Mouse (Mus musculus) 416B (cell line): ENCODE data around the gene Clec16a.

Experiments
- DNase-seq: peaks from one replicate; pipeline ENCODE4 v3.0.0; 2011; ENCODE audit warnings: low read depth

Gene Clec16a

DNA sequence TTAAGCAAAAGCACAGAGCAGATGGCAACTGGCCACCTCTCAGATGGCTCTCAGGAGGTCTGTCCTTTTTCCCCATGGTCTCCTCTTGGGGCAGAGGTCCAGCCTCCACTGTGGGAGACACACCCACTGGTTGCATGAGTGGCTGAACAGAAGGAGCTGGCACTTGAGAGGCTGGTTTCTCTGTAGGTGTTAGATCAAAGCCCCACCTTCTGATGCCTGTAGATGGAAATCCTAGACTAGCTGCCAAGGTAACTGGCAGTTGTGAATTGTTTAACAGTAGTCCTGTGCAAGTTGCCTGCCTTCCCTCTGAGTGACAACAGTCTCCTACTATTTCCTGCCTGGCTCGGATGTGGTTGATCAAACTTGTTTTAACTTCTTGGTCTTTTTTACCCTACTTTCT, 40.0 kb downstream of the Clec16a start:
- peak; percentile 91 for DNase-seq

DNA sequence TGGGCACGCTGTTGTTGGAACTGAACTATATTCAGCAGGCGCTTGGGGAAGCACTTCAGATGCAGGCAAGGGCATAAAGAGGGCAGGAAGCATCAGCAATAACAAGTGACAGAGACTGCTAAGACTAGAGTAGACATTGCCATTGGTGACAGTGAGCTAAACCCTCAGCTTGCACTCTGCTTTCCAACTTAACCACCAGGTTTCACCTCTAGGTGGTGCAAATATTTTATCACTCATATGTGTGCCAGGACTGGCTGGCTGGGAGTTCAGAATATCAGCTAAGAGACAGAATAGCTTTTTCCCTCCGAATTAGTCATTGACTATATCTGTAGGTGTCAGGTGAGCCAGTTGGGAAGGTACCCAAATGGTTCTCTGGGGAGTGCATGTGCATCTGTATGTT, 41.4 kb downstream of the Clec16a start:
- peak; percentile 52 for DNase-seq

DNA sequence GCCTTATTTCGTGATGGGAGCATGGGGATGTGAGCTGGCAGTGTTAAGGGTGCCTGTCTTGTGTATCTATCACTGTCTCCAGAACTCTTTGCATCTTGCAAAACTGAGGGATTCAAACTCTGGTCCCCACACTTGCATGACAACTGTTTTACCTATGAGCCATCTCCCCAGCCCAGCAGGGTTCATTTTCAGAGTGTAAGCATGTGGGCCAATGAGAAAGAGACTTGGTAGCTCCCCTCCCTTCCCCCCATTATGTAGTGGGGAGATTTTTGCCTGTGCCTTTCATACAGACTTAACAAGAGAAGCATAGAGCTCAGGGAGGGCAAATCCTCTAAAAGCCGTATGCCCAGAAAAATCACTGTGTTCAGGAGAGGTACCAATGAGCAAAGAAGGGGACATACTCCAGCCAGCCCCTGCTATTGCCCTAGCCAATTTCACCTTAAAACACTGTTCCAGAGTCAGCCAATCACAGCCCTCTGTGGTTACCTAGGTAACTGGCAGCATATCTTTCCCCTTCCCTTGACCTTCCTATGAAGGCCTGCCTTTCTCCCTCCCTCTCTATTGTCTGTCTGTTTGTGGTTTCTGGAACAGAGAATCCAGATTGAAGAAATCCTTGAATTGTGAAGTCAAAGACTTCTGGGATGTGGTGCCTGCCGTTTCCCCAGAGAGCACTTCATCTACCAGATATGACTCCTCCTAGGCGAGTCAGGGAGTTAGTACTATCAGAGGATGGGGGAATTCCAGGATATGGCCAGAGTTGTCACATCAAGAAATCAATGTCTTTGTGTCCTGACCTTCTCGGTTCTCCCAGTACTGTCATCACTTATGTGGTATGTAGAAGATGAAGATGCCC, 55.0 kb downstream of the Clec16a start:
- no peak for DNase-seq

DNA sequence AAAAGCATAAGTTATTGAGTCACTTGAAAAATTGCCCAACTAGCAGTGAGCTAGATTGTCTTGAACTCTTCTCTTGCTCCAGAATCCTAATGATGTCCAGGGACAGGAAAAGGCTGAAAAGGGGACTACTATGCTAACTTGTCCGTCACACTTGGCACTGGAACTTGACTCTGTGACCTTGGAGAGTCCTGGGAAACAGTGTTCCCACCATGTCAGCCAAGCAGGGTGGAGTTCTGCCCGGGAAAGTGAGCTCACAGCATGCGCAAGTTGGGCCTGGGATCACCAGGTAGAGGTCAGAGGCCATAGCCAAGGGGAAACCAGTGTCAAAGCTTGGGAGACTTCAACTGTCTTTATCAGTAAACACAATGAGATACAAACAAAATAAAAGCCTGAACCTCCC, 62.7 kb downstream of the Clec16a start:
- no peak for DNase-seq

DNA sequence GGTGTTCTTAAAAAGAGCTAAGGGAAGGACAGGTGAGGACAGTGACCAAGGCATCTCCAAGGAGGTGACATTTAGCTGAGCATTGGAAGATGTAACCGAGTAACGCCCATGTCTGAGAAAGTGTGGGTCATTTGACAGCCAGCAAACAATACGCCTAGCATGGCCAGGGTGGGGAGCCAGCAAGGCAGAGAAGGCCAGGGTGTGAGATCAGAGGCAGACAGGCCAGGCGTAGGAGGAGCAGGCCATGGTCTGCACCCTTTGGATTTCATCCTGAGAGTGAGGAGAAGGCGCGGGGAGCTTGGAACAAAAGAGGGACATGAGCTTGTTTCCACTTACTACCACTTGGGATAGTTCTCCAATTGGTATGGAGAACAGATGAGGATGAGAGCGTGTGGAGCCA, 64.8 kb downstream of the Clec16a start:
- no peak for DNase-seq

DNA sequence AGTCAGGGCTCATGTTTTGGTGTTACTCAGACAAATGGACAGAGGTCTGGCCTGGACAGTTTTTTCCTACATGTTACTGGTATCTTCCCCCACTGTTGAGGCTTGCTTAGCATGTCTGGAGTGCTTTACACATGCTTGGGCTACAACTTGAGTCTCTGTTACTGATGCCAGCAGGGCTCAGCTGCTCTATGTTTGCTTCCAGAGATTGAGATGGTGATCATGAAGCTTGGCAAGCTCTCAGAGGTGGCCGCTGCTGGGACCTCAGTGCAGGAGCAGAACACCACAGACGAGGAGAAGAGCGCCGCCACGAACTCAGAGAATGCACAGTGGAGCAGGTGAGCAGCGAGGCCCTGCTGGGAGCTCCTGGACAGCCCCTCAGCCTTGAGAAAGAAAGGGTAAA, 65.7 kb downstream of the Clec16a start:
- DNase-seq = no peak

DNA sequence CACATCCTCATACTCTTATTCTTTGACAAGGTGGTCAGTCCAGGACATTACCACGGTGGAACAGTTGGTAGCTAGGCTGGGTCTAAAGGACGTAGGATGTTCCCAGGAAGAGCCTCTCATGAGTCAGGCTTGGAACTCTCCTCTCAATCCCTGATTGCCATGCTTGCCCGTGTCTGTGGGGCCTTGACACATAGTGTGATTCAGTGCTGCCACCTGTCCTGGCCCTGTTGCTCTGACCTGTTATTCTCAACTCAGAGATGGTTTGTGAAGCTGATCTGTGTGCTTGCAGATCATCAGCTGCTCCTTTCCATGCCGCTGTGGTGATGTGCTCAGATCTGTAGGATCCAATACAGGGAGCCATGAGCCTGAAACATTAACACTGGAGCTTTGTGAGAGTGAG, 66.2 kb downstream of the Clec16a start:
- no peak for DNase-seq

DNA sequence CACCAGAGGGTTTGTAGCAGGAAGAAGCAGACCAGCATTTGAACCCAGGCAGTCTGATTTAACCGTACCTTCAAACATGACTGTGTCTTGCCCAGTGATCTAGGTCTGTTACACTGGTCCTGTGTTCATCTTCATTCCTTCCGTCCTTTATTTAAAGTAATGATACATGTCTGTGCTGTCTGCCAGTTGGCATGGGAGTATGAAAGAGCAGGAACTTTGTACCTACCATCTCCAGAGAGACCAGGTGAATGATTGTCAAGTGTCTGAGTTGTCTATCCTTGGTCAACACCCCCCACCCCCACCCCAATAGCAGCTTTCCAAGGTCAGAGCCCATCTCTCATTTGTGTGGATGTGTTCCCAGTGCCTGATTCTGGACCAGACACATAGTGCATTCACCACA, 68.9 kb downstream of the Clec16a start:
- no peak for DNase-seq

DNA sequence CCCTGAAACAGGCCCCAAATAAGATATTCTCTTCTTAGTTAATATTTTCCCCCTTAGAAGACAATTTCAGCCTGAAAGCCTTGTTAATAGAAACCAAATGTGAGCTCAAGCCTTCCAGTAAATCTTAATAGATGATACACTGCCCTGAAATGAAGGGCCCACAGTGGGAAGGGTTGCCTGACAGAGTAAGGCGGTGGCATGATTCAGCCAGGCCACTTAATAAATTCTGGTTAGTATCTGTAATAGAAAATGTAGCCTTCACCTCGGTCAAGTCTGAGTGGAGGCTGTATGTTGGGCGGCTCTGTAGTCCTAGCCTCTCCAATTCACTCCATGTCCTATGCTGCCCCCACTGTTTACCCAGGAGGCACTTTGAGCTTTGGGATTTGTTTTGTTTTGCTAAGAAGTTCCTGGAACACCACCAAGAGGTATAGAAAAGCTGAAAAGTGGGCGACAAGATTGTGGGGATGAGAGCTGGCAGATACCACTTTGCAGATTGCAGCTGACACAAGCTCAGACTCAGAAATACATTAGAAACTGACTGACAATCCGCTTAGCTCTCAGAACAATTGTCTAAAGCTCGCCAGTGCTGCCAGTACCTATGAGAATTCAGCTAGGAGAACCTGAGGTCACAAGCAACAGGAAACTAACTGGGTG, 75.9 kb downstream of the Clec16a start:
- no peak for DNase-seq

DNA sequence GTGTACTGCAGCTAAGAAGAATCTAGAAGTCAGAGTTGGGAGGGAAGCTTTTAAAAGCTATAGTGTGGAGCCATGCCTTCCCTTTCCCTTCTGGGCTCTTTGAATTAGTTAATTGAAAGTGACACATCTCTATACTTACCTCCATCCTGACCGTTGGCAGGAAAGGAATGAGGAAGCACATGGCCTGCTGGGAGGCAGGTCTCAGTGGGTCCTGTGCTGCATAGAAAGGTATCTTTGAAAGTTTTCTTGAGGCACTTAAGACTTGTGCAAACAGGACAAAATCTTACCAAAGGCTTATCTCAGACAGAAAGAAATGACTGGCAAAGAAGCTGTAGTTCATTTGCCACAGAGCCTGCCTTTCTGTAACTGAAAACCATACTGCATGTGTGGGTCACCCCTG, 76.6 kb downstream of the Clec16a start:
- no peak for DNase-seq

DNA sequence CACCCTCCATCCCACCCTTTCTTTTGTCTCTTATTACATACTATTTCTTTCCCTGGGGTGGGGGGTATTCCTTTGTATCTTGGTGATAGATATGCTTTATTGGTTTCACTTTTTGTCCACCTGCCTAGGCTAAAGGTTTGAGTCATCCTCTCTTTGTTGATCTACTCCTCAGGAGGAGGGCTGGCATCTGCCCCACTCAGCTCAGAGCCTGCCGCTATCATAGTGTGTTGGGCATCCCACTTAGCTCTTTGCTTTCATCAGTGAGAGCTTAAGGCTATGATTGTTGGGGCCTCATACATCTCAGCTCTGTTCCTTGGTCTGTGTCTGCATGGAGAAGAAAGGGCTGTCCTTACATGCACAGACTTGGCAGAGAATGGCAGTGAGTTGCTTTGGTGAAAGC, 81.0 kb downstream of the Clec16a start:
- DNase-seq = no peak

DNA sequence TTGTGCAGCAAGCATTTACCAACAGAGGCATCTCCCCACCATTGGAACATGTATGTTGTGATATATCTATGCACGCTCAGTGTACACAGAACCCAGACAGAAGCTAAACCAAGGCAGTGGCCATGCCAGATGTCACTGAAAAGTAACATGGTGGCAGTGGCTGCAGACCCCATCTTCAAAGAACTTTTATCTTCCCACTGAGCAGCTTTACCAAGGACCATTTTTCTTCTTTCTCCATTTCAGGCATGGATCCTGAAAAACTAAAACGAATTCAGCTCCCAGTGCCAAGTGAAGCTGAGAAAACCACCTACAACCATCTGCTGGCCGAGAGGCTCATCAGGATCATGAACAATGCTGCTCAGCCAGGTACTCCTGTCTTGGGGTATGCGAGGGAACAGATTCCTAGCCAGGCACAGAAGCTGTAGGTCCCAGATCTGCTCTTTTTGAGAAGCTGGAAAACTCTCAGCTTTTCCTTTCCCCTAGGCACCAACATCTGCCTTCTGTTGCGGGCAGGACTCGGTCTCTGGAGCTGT, 82.1 kb downstream of the Clec16a start:
- no peak for DNase-seq

DNA sequence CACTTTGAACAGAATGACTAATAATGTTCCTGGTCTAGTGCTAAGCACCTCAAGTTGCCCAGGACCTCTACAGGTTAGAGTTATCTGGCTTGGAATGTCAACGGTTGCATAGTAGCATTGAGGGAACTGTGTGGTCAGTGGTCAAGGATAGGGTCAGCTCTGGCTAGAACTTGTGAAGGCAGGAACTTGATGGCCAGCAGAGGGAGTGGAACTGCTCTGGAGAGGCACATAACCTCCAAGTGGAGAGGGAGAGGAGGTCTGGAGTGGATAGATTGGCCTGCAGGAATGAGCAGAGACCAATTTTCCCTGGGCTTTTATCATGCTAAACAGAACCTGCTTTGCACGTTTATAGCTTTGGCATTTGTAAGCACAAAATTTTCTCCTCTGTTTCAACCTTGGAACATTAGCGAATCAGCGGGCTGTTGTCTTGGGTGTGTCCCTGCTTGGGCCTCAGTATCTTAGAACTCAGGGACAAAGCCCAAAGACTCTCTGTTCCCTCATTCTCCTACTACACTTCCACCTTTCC, 83.0 kb downstream of the Clec16a start:
- DNase-seq = peak; percentile 9

DNA sequence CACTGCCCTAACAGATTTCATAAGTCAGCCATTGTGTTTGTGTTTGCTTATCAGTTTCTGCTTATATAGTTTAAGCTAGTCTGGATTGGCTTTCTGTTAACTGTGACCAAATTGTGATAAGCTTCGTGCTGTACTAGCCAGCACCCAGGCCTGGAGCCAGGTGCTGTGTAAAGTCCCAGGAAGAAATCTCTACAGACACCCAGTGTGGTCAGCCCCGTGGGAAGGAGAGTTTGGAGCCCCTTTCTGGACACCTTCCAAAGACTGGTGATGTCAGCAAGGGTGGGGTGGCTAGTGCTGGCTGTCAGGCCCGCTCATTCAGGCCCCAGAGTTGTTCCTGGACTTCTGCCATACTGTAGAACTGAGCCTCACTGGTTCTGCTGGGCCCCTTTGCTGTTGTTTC, 83.8 kb downstream of the Clec16a start:
- DNase-seq = no peak

DNA sequence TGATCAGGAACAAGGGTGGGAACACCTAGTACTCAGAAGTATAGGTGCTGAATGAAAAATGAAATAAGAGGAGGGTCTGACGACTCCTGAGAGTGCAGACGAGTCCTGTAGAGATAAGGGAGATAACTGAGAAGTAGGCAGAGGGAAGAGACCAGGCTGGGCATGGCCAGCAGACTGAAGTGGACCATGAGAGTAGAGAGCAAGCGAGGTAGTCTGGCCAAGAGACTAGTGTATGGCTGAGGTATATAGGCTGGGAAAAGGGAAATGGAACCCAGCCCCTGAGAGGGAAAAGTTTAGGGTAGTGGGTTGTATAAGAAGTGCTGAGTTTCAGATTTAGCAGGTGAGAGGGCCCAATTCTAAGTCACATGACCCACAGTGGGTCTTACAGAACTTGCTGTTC, 84.2 kb downstream of the Clec16a start:
- DNase-seq = no peak

DNA sequence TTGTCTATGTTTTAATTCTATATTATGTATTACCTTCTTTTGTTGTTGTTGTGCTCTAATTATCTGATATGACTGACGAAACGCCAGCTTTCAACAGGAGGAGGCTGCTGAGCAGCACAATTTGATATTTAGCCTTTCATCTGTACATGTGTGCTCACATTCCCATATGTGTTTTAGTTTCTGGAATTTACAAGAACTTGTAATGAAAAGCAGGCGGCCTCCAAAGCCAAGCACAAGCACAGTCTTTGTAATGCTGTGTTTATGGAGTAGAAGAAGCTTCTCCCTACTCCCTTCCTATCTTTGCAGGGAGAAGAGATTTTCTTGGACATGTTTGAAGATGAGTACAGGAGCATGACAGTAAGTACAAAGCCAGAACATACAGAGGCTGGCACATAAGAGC, 89.8 kb downstream of the Clec16a start:
- DNase-seq = no peak

DNA sequence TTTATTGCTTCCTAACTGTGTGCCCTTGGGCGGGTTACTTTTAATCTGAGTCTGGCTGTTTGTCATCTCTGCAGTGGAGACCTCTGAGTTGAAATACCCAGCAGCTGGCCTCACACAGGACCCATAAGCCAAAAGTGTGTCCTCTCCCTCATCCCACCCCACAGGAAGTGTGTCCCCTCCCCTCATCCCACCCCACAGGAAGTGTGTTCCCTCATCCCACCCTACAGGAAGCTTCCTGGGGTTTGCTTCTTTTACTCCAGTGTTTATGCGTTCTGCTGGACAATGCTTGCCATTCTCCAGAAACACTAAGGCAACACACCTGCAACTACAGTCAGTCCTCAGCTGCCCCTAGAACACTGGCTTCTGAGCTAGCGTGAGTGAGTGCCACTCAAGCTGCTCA, 92.8 kb downstream of the Clec16a start:
- DNase-seq = no peak

DNA sequence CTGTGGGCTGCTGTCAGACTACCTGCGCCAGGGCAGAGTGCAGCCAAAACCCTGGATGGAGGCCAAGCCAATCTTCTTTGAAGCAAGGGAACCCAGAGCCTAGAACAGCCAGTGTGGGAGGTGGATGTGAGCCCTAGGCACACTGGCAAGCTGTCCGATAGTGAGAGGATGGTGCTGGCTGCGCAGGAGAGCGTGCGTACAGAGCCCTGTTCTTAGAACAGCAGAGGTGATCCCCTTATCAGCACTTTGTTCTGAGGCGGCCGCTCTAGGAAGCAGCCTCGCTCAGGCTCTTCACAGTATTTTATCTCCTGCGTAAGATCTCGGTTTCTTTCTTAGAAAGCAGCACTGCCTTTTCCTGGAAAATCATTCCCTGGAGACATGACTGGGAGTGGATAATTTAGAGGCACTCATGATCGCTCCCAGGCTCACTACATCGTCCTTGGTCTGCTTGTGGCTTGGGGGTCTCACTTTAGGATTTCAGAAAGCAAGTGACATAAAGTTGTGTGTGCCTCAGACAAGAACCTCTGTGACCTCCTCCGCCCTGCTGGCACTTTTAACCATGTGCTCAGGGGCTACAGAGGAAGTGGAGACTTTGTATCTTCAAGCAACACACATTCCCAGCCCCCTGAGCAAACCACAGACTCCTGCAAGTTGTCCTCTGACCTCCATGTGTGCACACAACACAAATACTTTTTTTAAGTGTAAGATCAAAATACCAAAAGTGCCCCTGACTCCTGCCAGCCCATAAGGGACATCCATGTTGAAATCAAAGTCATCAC, 94.2 kb downstream of the Clec16a start:
- DNase-seq = peak; percentile 87

DNA sequence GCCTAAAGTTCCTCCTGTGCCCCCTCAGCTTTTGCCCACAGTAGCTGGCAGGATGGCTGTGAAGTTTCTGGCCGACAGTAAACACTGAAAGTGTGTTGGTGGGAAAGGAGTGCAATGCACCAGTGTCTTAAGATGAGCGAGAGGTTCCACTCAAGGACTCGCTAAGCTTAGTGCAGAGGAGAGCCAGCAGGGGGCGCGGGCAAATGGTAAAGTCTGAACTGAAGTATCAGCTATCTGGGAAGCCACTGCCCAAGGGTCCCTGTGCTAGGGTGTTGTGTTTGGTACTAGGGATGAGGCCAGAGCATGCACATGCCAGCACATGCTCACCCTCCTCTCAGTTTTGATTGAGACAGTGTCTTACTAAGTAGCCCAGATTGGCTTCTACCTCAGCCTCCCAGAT, 94.9 kb downstream of the Clec16a start:
- peak; percentile 80 for DNase-seq

DNA sequence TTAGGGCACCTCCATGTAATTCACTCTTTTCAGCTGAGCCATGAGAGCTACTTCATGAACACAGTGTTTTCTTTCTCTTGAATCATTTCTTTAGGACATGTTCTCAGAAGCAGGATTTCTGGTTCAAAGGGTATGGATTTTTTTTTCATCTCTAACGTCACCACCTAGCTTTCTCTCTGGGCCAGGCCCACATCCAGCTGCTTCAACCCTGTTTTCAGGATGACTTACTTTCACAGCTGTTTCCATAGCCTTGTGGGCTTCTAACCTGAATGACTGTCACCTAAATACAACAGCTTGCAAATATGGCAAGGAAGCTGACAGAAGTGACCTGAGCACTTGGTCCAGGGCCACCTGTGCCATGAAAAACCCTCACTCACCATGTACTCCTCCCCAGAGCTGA, 96.0 kb downstream of the Clec16a start:
- DNase-seq = no peak

DNA sequence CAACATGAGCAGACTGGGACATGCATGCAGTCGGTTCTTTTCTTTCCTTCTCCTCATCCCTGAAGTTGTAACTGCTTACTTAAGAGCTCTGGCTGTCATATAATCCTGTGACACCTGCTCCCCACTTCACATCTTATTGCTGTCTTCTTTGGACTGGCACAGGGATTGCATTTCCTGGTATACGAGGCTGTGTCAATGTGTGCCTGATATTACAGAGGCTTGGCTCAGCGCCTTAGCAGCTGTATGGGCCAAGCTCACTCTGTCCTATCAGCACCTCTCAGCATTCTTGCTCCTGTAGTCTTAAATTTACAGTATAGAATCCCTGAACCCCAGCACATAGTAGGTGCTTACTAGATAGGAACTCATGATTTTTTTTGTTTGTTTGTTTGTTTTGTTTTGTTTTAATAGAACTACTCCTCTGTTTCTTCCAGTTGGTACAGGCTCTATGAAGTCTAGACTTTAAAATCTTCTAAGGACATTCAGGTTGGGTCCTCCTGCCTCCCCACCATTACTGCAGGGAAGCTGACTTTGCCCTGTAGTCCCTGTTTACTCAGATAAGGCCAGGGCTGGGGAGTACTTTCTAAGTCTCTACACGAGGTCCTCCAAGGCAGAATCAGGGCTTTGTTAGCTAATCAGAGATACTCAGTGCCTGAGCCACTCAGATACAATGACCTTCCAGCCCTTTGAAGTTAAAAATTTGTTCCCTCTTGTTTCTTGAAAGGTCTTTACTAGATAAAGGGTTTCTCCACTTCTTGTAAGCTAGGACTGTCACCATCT, 97.9 kb downstream of the Clec16a start:
- DNase-seq = no peak

DNA sequence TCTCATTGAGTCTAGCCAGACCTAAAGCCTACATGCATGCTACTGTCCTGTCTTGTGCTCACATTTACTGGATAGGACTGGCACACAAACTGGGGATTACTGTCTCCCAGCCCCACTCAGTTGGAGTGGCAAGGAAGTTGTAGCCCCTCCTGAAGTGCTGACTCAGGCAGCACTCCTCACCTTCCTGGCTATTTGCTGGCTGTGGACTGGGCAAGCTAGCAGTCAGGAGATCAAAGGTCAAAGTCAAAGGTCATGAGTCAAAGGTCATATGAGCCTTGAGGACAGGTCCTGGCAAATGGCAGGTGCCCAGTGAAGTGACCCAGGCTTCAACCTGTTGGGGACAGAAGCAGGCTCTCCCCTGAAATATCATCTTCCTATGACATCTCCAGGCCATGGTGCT, 99.1 kb downstream of the Clec16a start:
- DNase-seq = no peak
